Mouse (Mus musculus) C2C12 (cell line): ENCODE measurements around the gene Rab23.

ENCODE experiments used
- CTCF ChIP-seq: IDR thresholded peaks from one replicate; pipeline ENCODE4 v1.5.1; 2011; ENCODE audit not compliant: control insufficient read depth, insufficient read depth, insufficient read length
- USF1 ChIP-seq: IDR thresholded peaks from one replicate; pipeline ENCODE4 v1.6.1; 2011; ENCODE audit warnings: low read depth, mild to moderate bottlenecking, control low read depth, moderate library complexity

GRCm38 (mm10) chr1:33751283-33751682 is 31.6 kb downstream of the Rab23 start:
- TF ChIP-seq CTCF: no peak
- no peak for TF ChIP-seq USF1
